Mouse (Mus musculus) left cerebral cortex, adult 8-10 months (tissue): ENCODE measurements around the gene Rpp25l. TPM values are rescaled to one million over a fixed set of nuclear protein-coding genes. Genes with fewer than 3 reads are reported as not detected.
"Not testable (repeated sequence)": the region's sequence is repeated elsewhere in the genome, so short reads cannot be mapped to it uniquely, and the experiment has no call there.

ENCODE experiments used
- DNase-seq, 2 experiments: peaks; one replicate each; pipeline ENCODE4 v3.0.0; 2022; ENCODE audit warnings: low spot score in 2 of 2
- total RNA-seq, 4 experiments: library from RNA; stranded (reverse); gene quantifications; 2 replicates each; pipeline ENCODE4 v1.2.4; 2022

The Rpp25l gene
- total RNA-seq, 4 experiments from 2014 or later: 28.4 to 33.9 (median 30.0) TPM

DNA sequence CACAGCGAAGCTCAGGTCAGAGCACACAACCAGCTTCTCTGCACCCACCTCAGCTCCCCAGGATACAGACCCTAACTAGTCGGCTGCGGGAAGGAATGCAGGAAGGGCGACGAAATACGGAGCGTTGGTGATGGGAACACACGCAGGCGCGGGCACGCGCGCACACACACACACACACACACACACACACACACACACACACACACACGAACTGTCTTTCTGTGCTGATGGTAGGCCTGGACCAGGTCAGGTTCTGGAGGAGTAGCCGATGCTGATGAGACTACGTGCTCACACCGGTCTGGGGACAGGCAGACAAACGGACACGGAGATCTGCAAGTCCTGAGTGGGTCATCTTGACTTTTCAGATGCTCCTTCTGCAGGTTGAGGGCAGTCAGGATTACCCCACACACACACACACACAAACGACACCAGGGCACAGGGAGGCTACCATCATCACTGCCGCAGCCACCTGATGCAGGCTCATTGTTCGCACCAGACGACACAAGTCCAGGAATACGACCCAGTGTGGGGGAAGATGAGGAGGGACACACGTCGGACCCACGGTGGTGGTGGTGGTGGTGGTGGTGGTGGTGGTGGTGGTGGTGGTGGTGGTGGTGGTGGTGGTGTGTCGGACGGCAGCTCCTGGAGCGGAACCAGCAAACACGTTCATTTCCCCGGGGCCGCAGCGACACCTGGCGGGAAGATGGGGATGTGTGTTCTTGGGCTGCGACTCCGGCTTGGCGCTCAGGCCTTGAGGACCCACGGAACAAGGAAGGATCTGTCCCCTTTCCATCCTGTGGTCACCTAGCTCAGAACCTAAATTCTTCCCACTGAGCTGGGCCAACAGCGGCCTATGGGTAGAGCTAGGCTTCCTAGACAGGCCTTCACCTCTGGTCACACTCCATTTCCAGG is 16.1 kb downstream of the Rpp25l start, which contains the start of gene Cntfr:
Cntfr (minus strand) TSS at position 160 of the 912 bp plus-strand sequence.
- DNase-seq: peak in 1 of 2 experiments; percentile 80

DNA sequence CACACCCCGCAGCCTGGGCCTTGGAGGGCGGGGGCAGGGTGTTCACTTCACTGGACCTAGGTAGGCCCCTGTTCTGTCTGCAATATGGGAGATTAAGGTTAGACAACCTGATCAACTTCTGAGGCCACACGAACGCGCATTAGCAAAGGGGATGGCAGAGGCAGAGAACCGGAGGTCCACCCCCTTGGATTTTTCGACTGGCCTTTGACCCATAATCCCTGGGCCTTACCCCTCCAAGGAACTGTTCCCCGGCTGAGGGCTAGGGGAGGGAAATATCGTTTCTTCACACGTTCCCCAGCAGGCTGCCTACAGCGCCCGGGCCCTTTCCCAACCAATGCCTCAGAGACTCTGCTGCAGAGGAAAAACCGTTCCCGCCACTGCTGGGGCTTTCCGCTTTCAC is 16.9 kb downstream of the Rpp25l start:
- DNase-seq: not testable (repeated sequence)

DNA sequence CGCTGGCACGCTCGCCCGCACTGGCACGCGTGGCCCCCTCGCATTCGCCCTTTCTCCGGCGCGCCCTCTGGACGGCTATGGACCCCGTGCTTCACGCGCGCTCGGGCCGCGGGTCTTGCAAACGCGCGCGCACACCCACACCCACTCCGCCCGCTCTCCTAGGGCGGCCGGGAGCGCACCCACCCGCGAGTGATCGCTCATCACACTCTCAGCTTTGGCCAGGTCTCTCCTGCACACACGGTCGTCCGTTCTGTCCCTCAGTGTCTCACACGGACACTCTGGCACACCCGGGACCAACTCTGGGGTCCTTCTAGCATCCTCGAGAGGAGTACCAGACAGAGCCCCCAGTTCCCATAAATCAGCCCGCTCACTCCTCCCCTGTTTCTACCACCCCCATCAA is 17.5 kb downstream of the Rpp25l start:
- DNase-seq: not testable (repeated sequence)

DNA sequence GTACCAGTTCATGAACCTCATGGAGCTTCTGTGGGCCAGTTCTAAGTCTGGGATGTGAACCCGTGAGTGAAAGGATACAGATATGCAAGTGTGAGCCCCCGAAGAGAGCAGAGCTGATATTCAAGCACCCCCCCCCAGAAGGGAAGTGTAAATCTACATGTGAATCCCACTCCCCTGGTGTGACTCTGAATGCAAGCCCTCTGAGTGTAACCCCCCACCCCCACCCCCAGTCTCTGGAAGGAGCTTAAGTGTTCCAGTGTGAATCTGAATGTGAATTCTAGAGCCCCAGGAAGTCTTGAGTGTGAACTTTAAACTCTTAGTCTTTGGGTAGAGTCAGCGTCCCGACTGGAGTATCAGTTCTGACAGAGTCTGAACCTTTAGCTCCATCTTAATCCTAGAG is 19.8 kb downstream of the Rpp25l start:
- DNase-seq: not testable (repeated sequence)

DNA sequence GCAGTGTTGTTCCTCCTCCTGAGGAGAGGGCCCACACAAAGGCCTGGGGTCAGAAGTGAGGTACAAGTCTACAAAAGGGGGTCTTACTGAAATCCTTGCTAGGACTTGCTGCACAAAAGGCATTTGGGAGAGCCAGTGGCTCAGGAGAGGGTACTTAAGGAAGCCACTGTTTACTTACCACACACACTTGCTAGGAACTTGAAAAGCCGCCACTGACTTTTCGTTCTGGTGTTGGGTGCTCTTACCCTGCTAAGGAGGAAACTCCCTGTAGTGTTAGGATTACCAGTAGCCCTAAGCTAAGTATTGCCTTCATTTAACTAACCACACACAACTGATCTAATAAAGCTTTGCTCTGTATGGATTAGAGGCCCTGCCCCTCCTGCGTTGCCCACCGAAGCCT is 23.3 kb downstream of the Rpp25l start:
- DNase-seq: not testable (repeated sequence)

DNA sequence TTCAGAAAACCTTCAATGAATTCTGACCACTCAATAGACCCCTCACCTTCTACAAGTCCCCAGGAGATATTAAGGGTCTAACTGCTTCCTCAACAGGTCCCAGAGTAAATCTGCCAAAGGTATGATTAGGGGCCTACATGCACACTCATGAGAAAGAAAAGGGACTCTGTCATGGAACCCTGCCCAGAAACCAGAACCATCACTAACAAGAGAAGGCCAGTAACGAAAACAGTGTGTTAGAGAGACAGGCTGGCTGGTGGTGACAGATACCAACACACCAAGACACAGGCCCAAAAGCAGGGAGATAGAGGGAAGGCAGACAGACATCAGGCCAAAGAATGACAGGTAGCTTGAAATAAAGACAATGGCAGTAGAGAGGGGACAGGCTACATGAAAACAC is 24.8 kb downstream of the Rpp25l start:
- DNase-seq: not testable (repeated sequence)

DNA sequence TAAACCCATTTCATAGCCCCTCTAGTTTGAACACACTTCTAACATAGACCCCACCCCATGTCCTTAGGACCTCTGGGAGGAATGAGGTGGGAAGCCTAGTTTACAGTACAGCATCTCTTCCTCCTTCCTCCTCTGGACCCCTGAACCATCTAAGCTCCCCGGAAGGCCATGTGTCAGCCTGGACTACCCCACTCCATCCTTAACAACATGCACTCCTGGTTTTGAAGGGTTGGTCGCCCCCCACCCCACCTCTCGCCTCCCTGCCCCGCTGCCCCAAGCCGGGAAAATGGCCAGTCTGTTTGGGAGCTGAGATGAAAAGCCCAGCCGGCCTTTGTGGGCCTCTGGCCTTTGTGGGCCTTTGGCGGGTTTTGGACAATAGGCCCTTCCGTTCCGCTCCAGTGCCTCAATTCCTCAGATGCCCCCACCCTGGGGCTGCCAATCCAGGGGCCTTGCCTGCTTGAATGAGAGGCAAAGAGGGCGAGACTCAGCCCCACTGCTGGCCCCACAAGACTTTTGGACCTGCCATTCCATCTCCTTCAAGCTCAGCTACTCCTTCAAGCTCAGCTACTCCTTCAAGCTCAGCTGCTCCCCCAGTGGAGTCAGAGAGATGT is 27.3 kb downstream of the Rpp25l start:
- not testable (repeated sequence) for DNase-seq

DNA sequence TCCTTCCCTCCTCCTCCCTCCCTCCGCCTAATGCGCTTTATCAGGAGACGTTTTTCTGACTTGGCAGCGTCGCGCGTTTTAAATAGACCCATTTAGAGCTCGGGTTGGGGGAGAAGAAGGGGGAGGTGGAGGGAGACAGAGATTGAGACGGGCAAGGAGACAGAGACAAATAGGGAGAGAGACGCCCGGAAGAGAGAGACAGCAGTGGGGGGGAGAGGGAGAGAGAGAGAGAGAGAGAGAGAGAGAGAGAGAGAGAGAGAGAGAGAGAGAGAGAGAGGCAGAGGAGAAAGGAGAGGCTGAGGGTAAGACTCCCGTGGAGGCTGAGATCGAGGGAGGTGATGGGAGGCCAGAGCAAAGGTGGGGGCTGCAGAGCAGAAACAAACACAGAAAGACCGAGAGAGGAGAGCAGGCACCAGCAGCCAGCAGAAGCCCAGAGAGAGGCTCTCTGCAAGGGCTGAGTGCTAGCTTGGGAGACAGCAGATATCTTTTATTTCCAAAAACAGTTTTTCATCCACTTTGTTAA is 28.3 kb downstream of the Rpp25l start:
- not testable (repeated sequence) for DNase-seq

DNA sequence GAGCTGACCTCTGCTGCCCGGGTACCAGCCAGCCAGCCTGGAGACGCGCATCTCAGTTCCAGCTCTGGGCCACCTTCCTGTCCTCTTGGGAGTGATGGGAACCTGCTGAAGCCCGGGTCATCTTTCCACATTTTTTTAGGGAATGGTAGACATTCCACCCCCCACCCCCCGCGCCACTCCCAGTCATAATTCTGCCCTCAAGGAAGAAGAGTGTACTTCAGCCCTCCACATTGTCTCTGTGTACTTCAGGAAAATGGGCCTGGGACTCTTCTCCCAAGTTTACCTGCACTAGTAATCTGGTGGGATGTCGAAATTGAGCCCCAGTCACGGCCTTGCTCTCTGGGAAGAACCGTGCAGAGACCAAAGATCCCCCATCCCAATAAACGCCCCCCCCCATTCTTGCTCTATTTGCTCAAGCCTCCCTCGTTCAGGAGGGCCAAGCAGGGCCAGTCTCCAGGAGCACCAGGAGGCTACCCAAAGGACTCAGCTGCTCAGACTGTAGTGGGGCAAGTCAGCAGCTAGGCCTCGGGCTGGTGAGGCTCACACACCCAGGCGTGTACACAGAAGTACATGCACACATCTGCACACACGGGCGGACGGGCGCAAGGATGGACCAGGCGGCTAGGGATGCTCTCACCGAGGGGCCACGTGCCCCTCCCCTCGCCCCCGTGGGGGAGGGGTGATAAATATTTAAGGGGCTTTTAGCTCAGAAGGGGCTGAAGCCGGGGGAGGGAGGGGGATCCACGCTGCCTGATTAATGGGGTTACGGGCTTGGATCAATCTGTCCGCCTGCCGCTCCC is 29.0 kb downstream of the Rpp25l start:
- DNase-seq: not testable (repeated sequence)

DNA sequence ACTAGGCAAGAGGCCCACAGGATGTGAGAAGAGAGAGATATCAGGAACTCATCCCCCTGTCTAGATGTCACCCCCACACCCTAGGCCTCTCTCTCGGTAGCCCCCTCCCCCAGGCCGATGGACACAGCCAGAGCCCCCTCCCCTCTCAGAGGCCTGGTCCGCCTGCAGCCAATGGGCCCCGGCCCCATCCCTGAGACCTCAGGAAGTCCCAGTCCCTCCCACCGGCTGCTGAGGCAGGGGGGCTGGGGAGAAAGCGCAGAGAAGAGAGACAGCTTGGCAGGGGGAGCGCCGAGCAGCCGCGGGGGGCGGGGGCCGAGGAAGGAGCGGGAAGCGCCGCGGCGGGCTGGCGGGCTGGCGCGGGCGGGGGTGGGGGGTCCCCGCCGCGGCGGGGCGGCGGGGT is 30.0 kb downstream of the Rpp25l start:
- not testable (repeated sequence) for DNase-seq

DNA sequence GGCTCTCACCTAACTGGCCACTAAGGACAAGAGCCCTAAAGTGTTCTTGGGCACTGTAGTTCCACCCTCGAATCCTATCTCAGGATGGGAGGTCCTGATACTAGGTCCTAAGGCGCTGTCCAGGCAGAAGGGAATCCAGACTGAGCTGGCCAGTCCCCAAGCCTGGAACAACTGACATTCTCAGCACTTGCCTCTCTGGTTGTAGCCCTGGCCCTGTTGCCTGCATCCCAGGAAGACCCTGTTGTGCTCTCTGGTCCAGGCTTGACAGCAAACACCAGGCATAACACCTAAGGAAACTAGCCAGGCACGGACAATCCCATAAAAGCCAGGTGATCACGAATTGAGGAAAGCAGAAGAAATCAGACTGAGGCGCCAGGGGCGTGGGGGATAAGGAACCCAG is 30.5 kb downstream of the Rpp25l start:
- no peak for DNase-seq

DNA sequence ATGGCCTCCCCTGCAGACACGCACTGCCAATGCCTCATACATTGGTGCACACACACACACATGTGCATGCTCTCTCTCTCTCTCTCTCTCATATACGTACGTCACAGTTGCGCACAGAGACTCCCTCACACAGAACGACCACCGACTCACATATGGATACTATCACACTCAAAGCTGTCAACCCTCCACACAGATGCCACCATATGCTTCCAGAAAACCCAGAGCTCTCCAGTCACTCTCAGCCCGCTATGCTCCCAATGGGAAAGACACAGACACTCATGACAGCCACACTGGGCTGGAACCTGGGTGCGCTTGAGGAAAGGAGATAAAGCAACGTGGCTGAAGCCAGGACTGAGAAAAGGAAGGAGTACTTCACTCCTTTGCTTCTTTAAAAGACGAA is 31.4 kb downstream of the Rpp25l start:
- DNase-seq: no peak

DNA sequence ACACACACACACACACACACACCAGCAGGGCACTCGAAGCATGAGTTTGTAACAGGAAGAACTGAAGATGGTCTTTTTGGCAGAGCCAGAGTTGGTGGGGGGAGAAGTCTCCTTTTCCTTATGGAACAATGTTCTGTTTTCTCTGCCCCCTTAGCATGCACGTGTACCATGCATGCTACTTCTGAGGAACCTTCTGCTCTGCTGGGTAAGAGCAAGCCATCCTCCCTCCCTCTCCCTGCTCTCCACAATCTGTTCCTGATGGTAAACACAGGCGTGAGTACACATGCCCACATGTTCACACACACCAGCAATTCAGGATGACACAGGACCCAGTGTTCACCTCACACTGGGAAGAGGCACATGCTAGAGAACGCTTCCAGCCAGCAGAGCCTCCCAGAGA is 32.2 kb downstream of the Rpp25l start:
- DNase-seq: peak in 1 of 2 experiments; percentile 76

DNA sequence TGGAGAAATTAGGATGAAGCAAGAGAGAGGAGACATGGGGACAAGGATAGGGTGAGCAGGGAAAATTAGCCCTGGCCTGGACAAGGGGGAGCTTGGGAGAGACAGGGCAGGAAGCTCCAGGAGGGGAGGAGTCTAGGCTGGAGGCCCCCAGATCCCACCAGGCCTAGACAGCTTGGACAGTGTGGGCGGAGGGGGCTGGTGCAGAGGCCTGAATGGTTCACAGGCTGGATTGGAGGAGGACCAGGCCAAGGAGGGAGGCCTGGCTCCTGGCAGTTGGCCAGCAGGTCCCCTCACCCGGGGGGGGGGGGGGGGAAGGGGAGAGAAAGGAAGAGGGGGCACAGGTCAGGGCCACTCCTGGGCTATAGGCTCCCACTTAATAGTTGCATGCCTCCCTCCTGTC is 34.0 kb downstream of the Rpp25l start:
- no peak for DNase-seq

DNA sequence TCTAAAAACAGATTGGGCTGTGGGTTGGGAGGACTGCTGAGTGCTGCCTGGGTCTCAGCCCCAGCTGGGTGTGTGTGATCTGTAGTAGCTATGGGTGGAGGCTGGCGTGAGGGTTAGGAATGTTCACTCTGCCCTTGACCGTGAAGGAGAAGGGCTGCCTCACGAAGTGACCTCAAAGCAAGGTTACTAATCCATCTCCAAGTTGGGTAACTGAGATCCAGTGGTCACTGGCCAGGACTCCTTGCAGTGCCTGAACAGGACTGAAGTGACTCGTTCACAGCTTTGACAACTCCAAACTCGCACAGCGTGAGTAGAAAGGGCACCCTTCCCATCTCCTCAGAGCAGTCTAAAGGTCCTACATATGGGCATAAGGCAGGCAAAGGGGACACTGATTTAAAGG is 34.5 kb downstream of the Rpp25l start:
- DNase-seq: no peak

DNA sequence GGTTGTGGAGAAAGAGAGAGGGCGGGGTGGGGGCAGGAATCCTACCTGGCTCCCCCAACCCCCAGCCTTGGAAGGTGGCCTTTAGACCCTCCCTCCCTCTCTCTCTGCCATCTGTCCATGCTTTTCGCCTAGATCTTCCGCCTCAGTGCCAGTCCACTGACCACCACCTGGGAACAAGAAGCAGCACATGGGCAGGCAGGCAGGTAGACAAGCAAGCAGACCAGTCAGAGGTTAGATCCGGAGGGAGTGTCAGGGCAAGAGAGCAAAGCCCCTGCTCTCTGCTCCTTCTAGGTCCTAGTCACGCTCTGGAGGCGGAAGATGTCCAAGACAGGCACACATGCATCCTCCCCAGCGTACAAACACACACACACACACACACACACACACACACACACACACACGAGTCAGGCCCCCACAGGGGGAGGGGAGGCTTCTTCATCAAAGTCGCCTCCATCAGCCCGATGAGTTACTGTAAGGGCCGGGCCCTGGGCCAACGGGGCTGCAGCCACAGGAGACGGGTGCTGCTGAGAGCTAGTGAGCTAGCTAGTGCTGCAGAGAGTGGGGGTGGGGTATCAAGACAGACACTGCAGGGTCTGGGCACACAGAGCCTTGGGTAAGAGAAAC is 36.2 kb downstream of the Rpp25l start:
- no peak for DNase-seq

DNA sequence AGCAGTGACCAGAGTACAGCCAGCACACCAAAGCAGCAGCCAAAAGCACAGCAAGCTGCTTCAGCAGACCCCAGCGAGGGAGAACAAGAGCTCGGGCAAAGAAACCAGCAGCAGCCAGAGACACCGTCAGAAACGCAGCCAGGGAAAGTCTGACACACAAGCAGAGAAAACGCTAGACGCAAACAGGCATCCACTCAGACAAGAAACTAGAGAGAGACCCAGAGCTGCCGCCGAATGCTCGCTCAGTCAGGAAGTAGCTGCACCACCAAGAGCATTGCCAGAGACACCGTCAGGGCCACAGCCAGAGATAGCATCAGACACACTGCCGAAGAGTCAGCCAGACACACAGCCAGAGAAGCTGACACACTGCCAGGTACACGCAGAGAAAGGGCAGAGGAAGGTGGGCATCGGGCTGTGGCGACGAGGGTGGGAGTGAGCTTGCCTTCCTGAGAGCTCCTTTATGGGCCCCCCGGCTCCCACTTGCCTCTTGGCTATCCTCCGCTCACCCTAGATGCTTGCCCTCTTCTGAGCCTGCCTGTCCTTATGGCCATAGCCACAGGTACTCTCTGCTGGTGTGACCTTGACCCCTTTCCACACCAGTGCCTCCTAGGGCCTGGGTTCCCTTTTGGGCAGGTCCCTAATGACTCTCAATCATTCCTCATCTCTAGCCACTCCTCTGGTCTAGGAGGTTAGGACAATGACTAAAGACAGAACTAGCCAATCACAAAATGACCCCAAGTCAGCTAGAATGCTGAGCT is 36.9 kb downstream of the Rpp25l start:
- no peak for DNase-seq

DNA sequence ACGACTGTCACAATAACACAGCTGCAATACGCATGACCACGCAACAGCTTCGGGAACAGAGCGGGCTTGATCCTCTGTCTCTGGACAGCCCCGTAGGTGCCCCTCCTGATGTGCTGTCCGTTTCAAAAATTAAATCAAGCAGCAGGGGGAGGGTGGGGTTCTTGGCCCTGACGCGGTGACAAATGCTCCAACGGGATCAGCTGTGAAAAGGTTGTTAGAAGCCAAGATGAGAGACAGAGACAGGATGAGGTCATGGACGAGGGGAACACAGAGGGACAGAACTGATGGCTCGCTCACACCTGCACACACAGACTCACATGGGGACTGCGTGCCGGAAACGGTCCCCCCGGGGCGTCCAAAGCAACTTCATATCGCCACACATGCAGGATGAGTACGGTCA is 40.1 kb downstream of the Rpp25l start:
- DNase-seq: no peak

DNA sequence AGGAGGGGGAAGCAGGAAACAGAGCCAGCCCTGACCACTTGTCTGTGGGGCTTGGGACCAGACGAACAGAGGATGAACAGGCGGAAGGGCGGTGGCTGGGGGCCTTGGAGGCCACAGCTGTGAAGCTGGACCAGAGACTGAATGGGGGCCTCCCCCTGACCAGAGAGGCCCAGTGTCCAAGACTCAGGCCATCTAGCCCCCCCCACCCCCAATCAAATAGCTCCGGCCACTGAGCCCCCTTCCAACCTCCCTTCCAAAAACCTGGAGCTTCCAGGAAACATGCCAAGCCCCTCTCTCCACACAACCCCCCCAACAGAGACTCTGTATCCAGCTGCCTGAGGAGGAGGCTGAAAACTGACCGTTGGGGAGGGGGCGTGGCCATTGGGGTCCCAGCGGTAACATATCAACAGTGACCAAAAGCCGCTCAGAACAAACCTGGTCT is 40.8 kb downstream of the Rpp25l start:
- no peak for DNase-seq

DNA sequence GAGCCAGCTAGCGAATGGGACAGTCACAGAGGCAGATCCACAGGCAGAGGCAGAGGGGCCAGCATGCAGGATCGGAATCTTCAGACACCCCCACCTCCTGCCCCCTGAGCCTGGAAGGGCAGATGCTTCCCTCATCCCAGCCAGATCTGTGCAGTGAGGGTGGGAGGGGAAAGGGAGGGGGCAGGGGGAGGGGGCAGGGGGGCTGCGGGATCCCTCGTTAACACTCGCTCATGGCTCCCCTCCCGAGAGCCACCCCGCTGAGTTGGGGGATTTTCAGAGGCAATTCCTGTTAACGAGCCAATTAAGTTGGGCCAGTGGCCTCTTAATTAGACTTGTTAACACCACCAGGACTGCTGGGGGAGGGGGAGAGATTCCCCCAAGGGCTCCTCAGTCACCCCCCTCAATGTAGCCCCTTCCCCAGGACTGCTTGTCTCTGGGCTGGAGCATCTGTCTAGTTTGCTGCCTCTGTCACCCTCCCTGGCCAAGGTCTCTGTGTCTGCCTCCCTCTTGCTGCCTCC is 41.3 kb downstream of the Rpp25l start:
- DNase-seq: no peak
